Mouse (Mus musculus): ENCODE data around the gene Trabd. TPM values are rescaled to one million over a fixed set of nuclear protein-coding genes. Genes with fewer than 3 reads are reported as not detected.
A peak's percentile ranks its signal among the peaks of the same experiment; 100 is the strongest.

Trabd gene
- polyA plus RNA-seq (2011; ENCODE audit: insufficient read depth, insufficient read length, low replicate concordance, missing spikeins) = 26.6 and 34.8 TPM in 2 replicates

- H3K4me1 ChIP-seq (ENCODE audit: control insufficient read depth, insufficient read depth, low read length) = peaks cover 5% of the 10 kb centered on the region; the same call in 1 of the 2 replicates
- H3K27ac ChIP-seq (ENCODE audit: control insufficient read depth, insufficient read depth, low read depth, low read length, poor library complexity) = peak within 1 kb of the TSS; percentile 93
- TF ChIP-seq CTCF (IDR thresholded peaks at IDR 0.05; ENCODE audit: control insufficient read depth, insufficient read depth, low read length) = no peak
- no peak for TF ChIP-seq POLR2A (IDR thresholded peaks at IDR 0.05; ENCODE audit: borderline replicate concordance, control insufficient read depth, low read depth, low read length)
- WGBS = 19% methylated on average over 11 of the region's 11 CpGs
- peak within 1 kb of the TSS; percentile 91 for H3K4me3 ChIP-seq (replicated peaks; ENCODE audit: control insufficient read depth, low read depth, low read length)
Measured at GRCm38 (mm10) chr15:89074613-89075477, at the start of gene Trabd. Trabd (plus strand) TSS chr15:89075124.

DNA sequence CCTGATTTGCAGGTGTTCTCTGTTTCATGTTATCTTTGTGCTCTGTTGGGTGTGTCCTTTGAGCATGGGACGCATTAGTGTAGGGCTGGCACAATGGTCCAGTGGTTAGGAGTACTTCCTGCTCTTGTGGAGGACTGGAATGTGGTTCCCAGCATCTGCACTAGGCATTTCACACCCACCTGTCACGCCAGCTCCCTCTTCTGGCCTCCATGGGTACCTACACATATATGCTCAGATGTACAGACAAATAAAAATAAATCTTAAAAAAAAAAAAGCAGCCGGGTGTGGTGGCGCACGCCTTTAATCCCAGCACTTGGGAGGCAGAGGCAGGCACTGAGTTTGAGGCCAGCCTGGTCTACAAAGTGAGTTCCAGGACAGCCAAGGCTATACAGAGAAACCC is 30.5 kb upstream of the Trabd start:
- Histone ChIP-seq H3K4me1 (ENCODE audit: control insufficient read depth, insufficient read depth, low read length) (no peaks in the 10 kb centered on the region), H3K4me3 (replicated peaks; ENCODE audit: control insufficient read depth, low read depth, low read length) (no peak overlapping the region), H3K27ac (ENCODE audit: control insufficient read depth, insufficient read depth, low read depth, low read length, poor library complexity) (no peak overlapping the region)
- WGBS = 67% methylated on average over 5 of the region's 5 CpGs
- no peak for TF ChIP-seq POLR2A (IDR thresholded peaks at IDR 0.05; ENCODE audit: borderline replicate concordance, control insufficient read depth, low read depth, low read length)
- no peak for TF ChIP-seq CTCF (IDR thresholded peaks at IDR 0.05; ENCODE audit: control insufficient read depth, insufficient read depth, low read length)

DNA sequence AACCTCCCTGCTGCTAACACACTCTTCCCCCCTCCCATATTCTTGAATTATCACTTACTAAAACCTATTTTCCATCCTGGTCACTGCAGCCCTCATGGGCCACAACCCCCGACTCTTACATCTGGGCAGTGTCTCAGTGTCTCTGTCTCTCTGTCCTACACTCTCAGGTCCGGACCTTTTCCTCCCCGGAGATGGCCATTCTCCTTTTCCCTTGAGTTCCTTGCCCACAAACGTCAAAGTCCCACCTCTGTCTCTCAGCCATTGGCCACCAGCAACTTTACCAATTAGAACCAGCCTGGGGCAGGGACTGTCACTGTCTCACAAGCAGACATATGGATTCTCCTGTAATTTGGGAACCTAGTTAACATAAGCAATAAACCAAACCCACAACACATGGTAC is 28.6 kb upstream of the Trabd start:
- WGBS = 77% methylated on average over 4 of the region's 4 CpGs
- no peak overlapping the region for H3K4me3 ChIP-seq (replicated peaks; ENCODE audit: control insufficient read depth, low read depth, low read length)
- no peak overlapping the region for H3K27ac ChIP-seq (ENCODE audit: control insufficient read depth, insufficient read depth, low read depth, low read length, poor library complexity)
- H3K4me1 ChIP-seq (ENCODE audit: control insufficient read depth, insufficient read depth, low read length) = no peaks in the 10 kb centered on the region
- no peak for TF ChIP-seq CTCF (IDR thresholded peaks at IDR 0.05; ENCODE audit: control insufficient read depth, insufficient read depth, low read length)
- no peak for TF ChIP-seq POLR2A (IDR thresholded peaks at IDR 0.05; ENCODE audit: borderline replicate concordance, control insufficient read depth, low read depth, low read length)

DNA sequence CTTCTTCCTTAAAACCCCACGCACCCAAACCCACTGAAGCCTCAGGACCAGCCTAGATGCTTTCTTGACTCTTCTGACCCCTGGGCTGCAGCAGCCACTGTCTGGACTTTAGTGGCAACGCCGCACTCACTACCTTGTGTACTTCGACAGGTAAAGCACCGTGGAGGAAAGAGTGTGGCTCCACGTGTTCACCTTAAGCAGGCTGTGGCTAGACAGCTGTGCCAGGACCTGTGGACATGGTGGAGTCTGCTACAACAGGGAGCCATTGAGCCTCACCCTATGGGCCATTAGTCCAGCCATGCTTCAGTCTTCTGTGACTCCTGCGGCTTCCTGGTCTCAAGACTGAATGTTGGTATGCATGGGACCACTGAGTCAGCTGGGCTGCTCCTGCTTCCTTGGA is 20.3 kb upstream of the Trabd start:
- WGBS = 83% methylated on average over 7 of the region's 7 CpGs
- H3K4me1 ChIP-seq (ENCODE audit: control insufficient read depth, insufficient read depth, low read length) = no peaks in the 10 kb centered on the region
- H3K4me3 ChIP-seq (replicated peaks; ENCODE audit: control insufficient read depth, low read depth, low read length) = no peak overlapping the region
- TF ChIP-seq CTCF (IDR thresholded peaks at IDR 0.05; ENCODE audit: control insufficient read depth, insufficient read depth, low read length) = no peak
- TF ChIP-seq POLR2A (IDR thresholded peaks at IDR 0.05; ENCODE audit: borderline replicate concordance, control insufficient read depth, low read depth, low read length) = no peak
- no peak overlapping the region for H3K27ac ChIP-seq (ENCODE audit: control insufficient read depth, insufficient read depth, low read depth, low read length, poor library complexity)

- no peak overlapping the region for H3K27ac ChIP-seq (ENCODE audit: control insufficient read depth, insufficient read depth, low read depth, low read length, poor library complexity)
- no peak for TF ChIP-seq CTCF (IDR thresholded peaks at IDR 0.05; ENCODE audit: control insufficient read depth, insufficient read depth, low read length)
- TF ChIP-seq POLR2A (IDR thresholded peaks at IDR 0.05; ENCODE audit: borderline replicate concordance, control insufficient read depth, low read depth, low read length) = no peak
- no peak overlapping the region for H3K4me3 ChIP-seq (replicated peaks; ENCODE audit: control insufficient read depth, low read depth, low read length)
- no peaks in the 10 kb centered on the region for H3K4me1 ChIP-seq (ENCODE audit: control insufficient read depth, insufficient read depth, low read length)
- WGBS = 46% methylated on average over 6 of the region's 6 CpGs
Measured at GRCm38 (mm10) chr15:89058736-89059135, 16.2 kb upstream of the Trabd start.

DNA sequence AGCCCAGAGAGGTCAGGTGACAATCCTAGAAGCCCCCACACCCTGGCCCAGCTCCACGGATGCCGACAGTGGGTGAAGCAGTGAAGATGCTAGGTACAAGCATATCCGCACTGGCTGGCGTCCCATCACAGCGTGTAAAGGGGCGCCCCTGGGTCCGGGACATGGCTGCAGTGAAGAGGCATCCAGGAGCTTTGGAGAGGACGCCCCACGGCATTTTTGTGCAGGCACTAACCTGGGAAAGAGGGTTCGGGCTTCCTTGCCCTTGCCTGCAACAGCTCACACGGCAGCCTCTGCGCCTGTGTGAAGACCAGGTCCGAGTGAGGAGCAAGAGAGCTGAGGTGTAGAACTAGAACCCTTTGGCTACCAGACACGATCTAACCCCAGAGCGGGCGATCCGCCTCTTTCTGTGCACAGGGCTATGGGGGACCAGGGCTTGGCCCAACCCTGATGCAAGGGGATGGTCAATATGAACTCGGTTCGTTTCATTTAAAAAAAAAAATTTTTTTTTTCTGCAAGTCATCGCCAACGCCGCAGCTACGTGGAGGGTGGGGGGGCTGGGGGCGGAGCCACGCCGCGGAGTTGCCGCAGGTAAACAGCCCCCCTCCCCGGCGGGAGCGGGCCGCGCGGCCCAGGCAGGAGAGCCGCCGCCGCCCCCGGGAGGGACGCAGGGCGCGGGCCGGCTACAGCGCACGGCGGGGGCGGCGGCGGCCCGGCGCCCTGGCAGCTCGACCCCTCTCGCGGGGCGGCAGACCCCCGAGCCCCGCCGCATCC is 15.6 kb upstream of the Trabd start, which contains the start of gene Panx2:
Gene Panx2, plus strand, starts transcription at position 574 of the 771 bp plus-strand sequence.
- WGBS = 3% methylated on average over 57 of the region's 57 CpGs
- Histone ChIP-seq H3K4me3 (replicated peaks; ENCODE audit: control insufficient read depth, low read depth, low read length) (no peak within 1 kb of the TSS), H3K27ac (ENCODE audit: control insufficient read depth, insufficient read depth, low read depth, low read length, poor library complexity) (no peak within 1 kb of the TSS; the same call in 1 of the 2 replicates), H3K4me1 (ENCODE audit: control insufficient read depth, insufficient read depth, low read length) (no peaks in the 10 kb centered on the region)
- TF ChIP-seq CTCF (IDR thresholded peaks at IDR 0.05; ENCODE audit: control insufficient read depth, insufficient read depth, low read length) = no peak
- no peak for TF ChIP-seq POLR2A (IDR thresholded peaks at IDR 0.05; ENCODE audit: borderline replicate concordance, control insufficient read depth, low read depth, low read length)

- no peak overlapping the region; the same call in 1 of the 2 replicates for H3K27ac ChIP-seq (ENCODE audit: control insufficient read depth, insufficient read depth, low read depth, low read length, poor library complexity)
- WGBS = 6% methylated on average over 46 of the region's 48 CpGs
- H3K4me1 ChIP-seq (ENCODE audit: control insufficient read depth, insufficient read depth, low read length) = no peaks in the 10 kb centered on the region
- no peak for TF ChIP-seq POLR2A (IDR thresholded peaks at IDR 0.05; ENCODE audit: borderline replicate concordance, control insufficient read depth, low read depth, low read length)
- TF ChIP-seq CTCF (IDR thresholded peaks at IDR 0.05; ENCODE audit: control insufficient read depth, insufficient read depth, low read length) = no peak
- no peak overlapping the region for H3K4me3 ChIP-seq (replicated peaks; ENCODE audit: control insufficient read depth, low read depth, low read length)
Measured at GRCm38 (mm10) chr15:89060032-89060681, 14.8 kb upstream of the Trabd start.
